Mouse (Mus musculus) frontal cortex, postnatal 36 days (tissue): ENCODE measurements around the gene Krt6a.
"Not testable (repeated sequence)": the region's sequence is repeated elsewhere in the genome, so short reads cannot be mapped to it uniquely, and the experiment has no call there.

ENCODE experiments used
- DNase-seq, 2 experiments: peaks; one replicate each; pipeline ENCODE4 v3.0.0; 2022; ENCODE audit warnings: low spot score in 2 of 2

Krt6a gene

DNA sequence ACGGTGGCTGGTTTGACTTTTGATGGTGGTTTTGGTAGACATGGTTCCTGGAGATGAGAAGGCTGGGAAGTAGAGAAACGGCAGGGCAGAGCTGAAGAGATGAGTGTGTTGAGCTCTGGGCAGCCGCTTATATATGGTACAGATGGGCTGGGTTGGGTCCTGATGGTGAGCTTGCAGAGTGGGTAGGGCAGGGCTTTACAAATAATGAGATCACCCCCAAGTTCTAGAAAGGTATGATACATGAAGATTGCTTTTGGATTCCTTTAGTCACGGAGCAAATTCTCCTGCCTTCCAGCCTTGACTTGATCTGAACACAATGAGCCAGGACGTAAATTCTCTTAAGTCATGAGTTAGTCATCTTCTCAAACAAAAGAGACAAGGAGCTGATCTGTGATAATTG is at the start of gene Krt6a:
Gene Krt6a, minus strand, starts transcription at position 101 of the 400 bp plus-strand sequence.
- DNase-seq: no peak

DNA sequence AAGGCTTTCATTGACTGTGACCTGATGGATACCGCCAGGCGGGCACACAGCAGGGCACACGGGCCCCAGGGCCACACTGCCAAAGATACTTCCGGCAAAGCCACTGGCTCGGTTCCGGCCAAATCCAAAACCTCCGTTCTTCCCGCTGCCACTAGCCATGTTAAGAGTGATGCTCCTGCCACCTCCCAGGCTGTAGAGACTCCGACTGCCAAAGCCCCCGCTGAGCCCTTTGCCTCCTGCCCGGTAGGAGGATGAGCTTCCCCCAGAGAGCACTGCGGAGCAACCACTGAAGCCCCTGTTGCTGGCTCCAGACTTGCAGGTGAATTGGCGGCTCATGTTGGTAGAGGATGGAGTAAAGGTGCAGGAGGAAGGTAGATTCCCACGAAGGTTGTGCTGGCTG is 48.6 kb upstream of the Krt6a start, which contains the start of gene Krt71:
Gene Krt71, minus strand, starts transcription at position 399 of the 400 bp plus-strand sequence.
- DNase-seq: no peak

DNA sequence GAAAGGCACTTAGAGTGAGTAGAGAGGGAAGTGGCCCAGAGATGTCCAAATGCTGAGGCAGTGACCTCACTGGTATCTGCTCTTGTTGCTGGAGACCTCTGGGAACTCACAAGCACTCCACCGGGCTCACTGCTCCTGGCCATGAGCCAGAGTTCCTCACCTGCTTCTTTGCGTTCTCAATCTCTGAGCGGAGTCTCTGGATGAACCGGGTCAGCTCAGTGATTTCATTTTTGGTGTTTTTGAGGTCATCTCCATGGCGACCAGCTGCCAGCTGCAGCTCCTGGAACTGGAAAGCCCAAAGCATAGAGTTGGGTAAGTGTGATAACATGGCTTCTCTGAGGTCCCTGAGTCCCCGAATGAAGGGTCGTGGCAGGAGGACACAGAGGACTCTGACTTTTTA is 43.7 kb upstream of the Krt6a start:
- DNase-seq: no peak

DNA sequence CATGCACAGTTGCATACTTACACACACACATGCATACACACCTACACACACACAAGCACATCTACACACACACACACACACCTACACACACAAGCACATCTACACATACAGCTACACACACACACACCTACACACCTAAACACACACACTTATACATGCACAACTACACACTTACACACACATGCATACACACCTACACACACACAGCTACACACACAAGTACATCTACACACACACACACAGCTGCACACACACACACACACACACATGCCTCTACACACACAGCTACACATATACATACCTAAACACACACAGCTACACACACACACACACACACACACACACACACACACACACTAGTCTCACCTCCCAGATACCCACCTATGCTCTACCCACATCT is 36.5 kb upstream of the Krt6a start:
- DNase-seq: no peak

DNA sequence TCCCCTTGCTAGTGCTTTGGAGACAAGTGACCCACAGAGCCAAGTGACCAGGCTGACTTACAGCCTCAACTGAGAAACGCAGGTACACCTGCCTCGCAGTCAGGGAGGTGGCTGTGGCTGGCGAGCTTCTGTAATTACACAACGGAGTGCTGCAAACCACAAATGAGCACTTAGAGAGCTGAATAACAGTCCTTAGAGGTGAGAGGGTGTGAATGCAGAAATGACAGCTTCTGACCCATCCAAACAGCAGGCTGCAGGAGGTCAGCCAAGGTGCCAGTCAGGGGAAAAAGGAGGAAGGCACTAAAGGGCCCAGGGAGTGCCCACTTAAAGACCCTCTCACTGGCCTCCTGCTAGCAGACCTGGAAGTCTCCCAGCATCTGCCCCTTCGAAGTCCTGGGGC is 30.6 kb upstream of the Krt6a start:
- DNase-seq: no peak

DNA sequence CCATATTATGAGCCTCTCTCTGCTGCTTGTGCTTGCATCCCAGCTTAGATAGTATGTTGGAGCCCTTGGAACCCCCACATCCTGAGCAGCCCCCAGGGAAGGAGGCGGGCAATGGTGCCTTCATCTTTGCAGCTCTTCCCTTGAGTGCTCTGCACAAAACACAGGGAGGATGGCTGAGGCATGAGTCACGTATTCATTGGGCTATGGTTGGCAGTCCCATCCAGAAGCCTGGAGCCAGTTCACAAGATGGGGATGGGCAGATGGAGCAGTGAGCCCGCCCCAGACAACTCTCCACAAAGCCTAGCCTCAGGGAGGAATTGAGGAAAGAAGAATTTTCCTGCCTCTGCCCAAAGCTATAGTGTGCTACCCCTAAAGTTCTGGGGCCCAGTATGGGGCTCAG is 21.7 kb upstream of the Krt6a start:
- no peak for DNase-seq

DNA sequence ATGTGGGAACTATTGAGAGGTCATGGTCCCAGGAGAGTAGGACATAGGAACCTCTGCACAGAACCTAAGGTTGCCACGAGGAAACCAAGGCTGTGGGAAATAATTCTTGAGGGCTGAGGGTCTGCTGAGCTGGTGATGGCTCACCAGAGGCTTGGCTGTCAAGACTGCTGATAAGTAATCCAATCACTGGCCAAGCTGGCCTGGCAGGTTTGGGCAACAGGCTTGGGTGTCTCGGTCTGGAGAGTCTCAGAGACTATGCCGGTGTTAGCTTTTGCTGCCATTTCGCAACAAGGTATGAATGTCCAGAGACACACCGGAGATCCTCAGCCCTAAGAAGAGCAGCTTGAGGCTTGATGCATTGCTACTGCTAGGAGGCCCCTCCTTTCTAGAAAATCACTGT is 20.2 kb upstream of the Krt6a start:
- no peak for DNase-seq

DNA sequence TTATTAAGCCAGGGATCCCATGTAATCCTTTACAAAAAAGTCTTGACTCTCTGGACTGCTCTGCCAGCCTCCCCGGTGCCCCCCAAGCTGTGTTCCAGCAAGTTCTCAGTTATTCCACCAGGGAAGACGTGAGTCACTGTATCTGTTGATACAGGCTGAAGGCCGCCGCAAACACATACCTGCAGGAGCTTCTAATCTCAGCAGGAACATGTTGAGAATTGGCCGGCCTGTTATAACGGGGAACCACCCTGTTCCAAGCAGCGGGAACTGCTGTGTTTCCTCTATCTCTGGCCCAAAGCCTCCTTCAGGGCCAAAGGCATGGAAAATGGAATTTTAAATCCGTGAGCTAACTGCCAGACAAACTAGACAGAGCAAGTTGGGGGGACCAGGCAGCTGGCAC is 19.6 kb upstream of the Krt6a start:
- no peak for DNase-seq

DNA sequence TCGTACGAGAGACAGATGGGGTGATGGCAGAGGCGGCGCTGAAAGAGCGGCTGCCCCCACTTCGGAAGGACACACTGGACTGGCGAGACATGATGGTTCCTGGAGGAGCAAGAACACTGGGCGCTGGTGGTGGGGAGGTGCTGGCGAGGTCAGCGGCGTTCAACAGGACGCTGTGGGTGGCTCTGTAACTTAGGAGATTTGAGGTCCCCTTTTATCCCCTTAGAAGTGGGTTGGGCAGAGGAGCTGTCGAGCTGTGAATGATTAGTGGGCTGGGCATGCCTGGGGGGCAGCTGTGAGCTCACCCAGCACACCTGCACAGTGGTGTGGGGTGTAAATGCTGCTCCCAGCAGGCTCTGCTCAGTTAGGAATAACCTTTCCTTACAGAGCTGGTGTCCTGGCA is 18.6 kb upstream of the Krt6a start, which contains the start of gene Krt5:
Gene Krt5, minus strand, starts transcription at position 179 of the 400 bp plus-strand sequence.
- DNase-seq: no peak

DNA sequence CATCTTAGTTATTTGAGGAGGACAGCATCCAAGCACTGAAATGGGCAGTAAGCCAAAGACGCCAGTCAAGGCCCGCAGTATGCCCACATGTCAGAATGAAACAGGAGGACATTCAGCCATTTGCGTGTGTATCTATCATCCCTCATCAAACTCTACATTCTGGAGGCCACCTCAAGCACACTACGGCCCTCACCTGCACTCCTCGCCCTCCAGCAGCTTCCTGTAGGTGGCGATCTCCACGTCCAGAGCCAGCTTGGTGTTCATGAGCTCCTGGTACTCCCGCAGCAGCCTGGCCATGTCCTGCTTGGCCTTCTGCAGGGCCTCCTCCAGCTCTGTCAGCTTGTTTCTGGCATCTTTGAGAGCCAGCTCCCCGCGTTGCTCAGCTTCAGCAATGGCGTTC is 14.6 kb upstream of the Krt6a start:
- no peak for DNase-seq

DNA sequence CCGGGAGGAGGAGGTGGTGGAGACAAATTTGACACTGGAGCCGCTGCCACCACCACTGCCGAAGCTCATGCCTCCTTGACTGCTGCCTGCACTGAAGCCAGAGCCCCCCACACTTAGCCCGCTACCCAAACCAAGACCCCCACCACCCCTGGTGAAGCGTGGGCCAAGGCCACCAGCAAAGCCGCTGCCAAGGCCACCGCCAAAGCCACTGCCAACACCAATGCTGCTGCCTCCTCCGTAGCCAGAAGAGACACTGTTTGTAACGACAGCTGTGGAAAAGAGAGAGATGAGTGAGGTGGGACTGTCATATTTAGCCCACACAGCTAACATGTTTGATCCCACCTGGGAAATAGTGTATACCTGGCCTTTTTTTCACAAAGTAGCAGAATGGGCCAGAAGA is 13.3 kb upstream of the Krt6a start:
- DNase-seq: no peak

DNA sequence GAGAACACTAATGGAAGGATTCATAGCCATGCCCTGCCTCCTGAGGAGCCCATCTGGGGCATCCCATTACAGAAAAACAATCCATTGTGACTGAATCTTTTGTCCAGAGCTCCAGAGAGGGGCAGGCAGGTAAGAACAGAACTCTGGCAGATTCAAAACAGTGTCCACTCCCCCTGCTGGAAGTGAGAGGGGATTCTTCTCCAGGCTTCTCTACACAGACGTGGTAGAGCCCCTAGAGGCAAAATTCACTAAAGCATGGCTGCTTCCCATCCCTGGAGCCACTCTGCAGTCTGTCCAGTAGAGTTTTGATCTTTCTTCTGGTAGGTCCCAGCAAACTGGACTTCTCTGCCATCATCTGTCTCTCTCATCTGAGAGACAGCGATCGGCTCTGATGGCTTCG is 10.0 kb upstream of the Krt6a start:
- DNase-seq: no peak

DNA sequence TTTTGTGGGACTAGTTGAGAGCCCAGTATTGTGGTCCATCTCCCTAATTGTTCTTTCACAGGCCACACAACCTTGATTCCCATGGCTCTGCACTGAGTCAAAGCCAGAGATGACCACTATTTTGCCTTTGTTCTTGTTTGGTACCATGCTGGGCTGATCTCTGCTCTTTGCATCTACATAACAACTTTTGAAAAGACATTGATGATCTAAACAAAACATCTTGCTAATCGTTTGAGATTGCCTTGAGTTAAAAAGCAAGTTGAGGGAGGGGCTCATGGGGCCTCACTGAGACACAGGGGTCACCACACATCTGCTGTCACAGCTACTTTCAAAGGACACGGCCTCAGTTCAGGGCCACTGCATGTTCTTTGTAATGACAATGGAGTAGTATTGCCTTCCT is 8.3 kb upstream of the Krt6a start:
- no peak for DNase-seq

DNA sequence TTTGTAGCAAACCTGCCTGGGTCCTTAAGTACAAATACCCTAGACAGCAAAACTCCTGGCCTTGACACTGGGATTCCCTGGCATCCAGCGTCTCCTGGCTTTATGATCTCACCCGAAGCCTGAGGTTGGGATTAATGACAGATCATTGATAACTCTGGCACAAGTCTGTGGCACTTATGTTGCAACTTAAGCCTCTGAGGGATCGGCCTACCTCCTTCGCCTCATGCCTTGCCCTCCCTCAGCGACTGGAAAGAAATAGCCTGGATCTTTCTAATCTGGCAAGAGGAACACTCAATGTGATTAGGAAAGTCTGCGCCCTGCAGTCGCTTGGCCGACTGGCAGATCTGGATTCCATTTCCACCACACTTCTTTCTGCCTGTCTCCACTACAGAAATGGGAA is 5.8 kb upstream of the Krt6a start:
- DNase-seq: no peak

DNA sequence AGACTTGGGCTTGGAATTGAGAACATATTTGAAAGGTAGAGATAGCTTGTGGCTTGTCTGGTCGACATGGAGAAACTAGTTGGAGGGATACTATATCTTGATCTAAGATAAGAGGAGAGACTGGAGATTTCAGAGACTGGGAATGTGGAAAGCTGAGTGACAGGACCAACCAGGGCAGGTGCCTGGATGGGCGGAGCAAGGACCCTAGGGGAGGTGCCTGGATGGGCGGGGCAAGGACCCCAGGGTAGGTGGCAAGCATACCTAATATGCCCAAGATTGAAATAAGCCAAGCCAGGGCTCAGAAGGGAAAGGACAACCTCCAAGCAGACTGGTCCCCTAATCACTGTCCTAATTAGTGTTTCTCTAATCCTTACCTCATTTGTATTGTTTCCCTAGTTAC is 5.1 kb upstream of the Krt6a start:
- DNase-seq: no peak

DNA sequence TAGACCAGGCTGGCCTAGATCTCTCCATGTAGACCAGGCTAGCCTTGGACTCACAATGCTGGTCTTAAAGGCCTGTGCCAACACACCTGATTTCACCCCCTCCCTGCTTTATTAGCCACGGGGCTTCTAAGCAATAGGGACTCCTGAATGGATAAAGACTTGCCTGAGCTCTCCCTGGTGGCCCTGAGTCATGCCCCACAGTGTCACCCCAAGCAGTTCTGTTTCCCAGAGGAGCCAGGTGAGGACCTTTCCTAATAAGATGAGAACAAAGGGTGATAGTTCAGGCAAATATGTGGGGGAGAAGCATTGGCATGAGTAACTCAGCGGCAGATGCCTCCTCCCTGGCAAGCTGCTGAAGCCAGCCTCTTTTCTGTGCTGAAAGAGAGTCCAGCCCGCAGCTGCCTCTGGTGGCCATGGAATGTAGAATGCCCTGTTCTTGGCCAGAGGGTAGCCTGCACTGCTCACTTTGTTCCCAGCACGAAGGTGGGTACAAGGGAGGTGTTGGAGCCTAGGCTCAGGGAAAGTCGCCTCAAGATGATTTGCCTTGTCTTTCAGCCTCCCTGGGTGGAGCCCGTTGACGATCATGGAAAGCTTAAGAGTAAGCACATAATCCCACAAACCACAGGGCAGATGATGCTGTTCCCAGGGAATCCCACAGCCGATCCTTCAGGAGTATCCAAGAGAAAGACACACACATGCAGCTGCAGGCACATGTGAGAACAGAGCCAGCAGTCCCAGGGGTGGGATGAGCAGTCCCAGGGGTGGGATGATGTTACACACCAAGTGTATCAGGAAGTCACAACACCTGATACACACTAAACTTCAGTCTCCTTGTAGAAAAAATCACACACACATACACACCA is 3.5 kb upstream of the Krt6a start:
- no peak for DNase-seq

DNA sequence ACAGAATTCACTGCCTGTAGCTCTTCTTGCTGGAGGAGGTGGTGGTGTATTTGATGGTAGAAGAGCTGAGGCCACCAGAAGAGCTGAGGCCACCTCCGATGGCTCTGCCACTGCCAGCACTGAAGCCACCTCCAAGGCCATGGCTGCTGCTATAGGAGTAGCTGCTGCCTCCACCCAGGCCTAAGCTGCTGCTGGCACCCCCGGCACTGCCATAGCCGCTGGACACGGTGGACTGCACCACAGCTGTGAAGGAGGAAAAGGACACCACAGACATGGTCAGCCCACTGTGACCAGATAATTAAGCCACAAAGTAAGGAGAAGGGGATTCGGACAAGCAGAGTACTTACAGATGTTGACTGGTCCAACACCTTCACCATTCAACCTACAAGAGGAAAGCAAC is 3.6 kb downstream of the Krt6a start:
- not testable (repeated sequence) for DNase-seq

DNA sequence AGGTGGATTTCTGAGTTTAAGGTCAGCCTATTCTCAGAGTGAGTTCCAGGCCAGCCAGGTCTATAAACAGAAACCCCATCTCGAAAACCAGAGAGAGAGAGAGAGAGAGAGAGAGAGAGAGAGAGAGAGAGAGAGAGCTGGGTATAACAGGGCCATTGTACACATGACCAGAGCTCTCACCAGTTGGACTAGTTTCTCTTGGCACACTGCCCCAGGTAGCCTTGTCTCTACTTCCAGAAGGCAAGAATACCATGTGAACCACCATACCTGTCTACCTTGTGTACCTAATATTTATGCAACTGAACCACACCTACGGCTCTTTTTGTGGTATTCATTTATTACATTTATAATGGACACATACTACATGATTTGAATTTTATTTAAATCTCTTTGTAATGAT is 5.9 kb downstream of the Krt6a start:
- DNase-seq: no peak

DNA sequence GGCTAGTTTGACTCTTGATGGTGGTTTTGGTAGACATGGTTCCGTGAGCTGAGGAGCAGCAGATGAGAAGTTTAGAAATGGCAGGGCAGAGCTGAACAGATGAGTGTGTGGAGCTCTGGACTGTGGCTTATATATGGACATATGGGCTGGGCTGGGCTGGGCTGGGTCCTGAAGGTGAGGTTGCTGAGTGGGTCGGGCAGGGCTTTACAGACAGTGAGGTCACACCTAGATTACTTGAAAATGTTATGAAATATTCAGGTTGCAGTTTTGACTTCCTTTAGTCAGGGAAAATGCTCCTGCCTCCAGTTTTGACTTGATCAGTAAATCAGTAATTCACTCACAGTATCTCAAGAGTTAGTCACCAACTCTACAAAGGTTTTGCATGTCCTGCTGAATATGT is 13.9 kb downstream of the Krt6a start, which contains the start of gene Krt6b:
Gene Krt6b, minus strand, starts transcription at position 101 of the 400 bp plus-strand sequence.
- no peak for DNase-seq

DNA sequence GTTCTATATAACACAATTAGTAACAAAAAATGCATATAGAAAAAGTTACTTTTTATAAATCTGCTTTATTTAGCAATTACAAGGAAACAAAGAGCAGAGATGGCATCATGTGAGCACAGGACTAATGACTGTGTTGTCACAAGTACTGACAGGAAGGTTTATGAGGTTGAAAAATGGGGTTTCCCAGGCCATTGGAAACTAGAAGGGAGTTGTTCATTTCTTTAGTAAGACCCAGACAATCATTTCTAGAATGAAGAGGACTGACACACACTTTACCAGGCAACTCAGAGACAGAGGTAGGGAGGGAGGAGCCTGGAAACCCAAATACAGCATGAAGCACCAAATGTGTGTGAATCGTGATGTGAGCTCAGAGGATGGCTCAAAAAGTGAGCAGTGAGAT is 18.1 kb downstream of the Krt6a start:
- DNase-seq: no peak

DNA sequence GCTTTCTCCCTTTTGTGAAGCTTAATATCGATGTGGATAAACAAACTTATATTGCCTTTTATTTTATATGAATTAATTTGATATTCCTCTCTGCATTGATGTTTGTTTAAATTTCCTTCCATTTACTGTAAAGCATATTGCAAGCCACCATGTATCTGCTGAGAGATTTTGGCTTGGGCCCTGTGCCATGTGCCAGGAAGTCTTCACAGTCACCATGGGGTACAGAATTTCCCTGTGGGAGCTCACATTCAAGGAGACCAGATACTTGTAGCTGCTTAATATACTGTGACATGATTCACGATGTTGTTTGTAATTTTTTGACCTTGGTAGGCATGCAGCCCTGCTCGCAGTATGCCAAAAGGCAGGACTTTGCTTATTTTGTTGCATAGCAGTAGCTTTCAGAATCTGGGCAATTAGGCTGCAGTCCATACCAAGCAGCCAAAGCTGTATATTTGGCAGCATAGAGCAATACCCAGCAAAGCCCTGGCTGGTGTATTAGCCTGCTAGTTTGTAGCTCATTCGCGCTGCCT is 41.3 kb downstream of the Krt6a start:
- DNase-seq: no peak

DNA sequence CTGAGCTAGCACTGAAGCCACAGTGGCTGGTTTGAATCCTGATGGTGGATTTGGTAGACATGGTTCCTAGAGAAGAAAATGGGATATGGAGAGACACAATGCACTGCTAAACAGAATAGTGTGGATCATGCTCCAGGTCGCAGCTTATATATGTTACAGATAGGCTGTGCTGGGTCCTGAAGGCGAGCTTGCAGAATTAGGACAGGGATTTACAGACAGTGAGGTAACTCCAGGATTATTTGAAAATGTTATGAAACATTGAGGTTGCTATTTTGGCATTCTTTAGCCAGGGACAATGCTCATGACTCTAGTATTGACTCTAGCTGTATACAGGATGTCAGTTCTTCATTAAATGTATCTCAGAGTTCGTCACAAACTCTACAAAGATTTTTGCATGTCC is 46.8 kb downstream of the Krt6a start, which contains the start of gene Gm5478:
Gene Gm5478, minus strand, starts transcription at position 101 of the 400 bp plus-strand sequence.
- no peak for DNase-seq
